Mouse (Mus musculus): ENCODE data around the gene Epsti1. TPM values are rescaled to one million over a fixed set of nuclear protein-coding genes. Genes with fewer than 3 reads are reported as not detected.

Gene Epsti1
- total RNA-seq, 2 experiments from 2014 or later, result 13.4 to 16.6 TPM

DNA sequence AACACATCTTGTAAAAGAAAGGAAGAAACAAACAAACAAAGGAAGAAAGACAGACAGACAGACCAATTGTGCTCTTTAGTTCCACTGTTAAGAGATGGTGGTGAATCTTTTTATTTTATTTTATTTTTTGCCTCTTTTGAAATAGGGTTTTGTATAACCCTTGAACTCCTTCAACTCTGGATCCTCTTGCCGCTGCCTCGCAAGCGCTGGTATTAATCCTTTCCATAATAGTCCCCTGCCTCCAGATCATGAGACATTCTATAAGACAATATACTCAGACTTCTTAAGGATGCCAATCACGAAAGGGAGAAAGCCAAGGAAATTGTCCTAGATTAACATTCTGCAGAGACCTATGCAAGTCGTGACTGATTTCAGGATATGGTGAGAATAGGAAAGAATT lies 11.7 kb downstream of the Epsti1 start:
- ATAC-seq (replicated peaks; ENCODE audit: low FRiP score, poor library complexity, severe bottlenecking), result no peak

DNA sequence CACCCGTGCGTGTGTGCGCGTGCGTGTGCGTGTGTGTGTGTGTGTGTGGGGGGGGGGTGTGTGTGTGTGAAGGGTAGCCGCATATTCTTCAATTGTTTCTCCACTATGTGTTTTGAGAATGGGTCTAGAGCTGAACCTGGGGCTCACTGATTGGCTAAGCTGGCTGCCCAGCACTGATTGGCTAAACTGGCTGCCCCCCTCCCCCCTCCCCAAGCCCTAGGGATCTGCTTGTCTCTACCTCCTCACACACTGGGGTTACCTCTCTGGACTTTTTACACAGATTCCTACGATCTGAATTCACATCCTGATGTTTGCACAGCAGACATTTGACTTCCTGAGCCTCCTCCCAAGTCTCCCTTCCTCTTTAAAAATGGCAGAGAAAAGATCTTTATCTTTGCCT lies 17.6 kb downstream of the Epsti1 start:
- ATAC-seq (replicated peaks; ENCODE audit: low FRiP score, poor library complexity, severe bottlenecking), result no peak

DNA sequence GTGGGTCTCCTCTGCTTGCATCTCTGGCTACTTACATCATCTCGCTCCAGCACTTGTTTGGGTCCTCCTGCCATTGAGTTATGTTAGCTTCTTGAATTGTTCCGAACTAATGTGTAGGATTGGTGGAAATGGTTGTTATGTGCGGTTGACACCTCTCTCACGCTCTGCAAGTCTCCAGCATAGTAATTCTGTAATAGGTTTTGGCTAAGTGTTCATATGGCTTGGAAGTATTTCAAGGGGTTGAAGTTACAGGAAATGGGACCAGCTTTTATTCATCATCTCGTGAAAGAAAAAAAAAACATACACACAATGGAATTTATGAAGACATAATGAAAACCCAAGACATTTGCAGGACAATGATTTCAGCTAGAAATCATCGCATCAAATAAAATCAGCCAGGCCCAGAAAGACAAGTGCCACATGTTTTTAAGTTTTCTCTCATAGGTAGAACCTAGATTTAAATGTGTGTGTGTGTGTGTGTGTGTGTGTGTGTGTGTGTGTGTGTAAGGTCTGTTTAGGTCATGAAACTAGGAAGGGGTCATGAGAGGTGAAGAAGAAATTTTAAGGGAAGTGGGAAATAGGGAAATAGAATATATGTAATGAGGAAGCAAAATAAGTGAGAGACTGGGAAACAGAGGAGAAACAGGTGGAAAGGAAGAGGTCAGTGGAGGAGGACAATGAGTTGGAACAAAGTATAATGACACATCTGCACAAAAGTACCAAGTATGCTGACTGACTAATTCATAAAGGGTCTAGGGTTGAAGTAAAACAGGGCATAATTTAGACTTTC lies 19.2 kb downstream of the Epsti1 start:
- no peak for ATAC-seq (replicated peaks; ENCODE audit: low FRiP score, poor library complexity, severe bottlenecking)

DNA sequence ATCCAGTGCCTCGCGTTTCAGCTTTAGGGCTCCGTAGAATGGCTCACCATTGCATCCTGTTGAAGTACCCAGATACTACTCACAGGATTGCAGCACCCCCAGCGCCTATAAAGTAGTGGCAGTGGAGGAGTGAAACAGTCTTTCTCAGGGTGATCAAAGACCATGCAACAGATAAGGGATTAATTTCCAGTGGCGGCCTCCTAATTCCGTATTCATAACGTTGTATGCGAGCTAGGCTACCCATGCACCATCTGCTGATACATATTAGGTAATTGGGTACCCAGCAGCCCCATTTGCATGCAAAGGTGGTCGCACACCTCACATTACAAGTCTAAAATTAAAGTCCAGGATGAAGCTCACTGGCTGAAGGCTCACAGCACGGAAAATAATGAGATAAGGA lies 21.4 kb downstream of the Epsti1 start:
- ATAC-seq (replicated peaks; ENCODE audit: low FRiP score, poor library complexity, severe bottlenecking), result no peak

GRCm38 (mm10) chr14:77926718-77927117 lies 22.7 kb downstream of the Epsti1 start:
- no peak for ATAC-seq (replicated peaks; ENCODE audit: low FRiP score, poor library complexity, severe bottlenecking)

DNA sequence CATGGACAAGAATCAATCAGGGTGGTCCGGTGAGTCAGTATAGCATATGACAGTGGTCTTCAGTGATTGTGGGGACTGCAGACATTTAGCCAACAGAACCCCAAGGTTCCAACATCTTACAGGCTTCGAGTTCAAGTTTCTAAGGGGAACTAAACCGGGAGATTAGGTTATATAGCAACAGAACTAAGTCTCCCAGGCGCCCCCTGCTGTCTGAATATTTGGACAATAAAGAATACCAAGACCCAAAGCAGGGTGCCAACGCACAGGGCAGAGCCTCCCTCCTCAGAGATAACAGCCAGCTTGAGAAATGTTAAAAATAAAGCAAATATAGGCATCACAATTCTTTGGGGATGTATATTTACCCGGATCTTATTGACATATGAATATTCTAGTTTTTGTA lies 24.0 kb downstream of the Epsti1 start:
- no peak for ATAC-seq (replicated peaks; ENCODE audit: low FRiP score, poor library complexity, severe bottlenecking)

DNA sequence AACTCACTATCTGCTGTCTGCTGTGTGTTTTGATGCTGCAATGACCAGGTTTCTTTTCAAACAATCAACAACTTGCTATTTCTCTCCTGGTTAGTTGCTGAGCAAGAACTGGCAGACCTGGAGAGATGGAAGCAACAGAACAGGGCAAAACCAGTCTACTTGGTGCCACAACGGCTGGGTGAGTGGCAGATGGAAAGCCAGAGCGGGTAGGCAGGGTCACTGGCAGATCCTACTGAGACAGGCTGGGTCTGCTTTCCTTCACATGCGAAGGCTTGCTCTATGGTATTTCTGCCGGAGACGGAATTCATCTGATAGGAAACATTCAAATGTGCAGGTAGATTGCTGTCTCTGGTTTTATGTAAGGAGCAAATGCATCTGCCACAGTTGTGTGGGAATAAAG lies 24.6 kb downstream of the Epsti1 start:
- no peak for ATAC-seq (replicated peaks; ENCODE audit: low FRiP score, poor library complexity, severe bottlenecking)

- no peak for ATAC-seq (replicated peaks; ENCODE audit: low FRiP score, poor library complexity, severe bottlenecking)
Measured at GRCm38 (mm10) chr14:77929139-77929678, 25.2 kb downstream of the Epsti1 start.

- ATAC-seq (replicated peaks; ENCODE audit: low FRiP score, poor library complexity, severe bottlenecking), result no peak
Measured at GRCm38 (mm10) chr14:77932150-77933047, 28.4 kb downstream of the Epsti1 start.

DNA sequence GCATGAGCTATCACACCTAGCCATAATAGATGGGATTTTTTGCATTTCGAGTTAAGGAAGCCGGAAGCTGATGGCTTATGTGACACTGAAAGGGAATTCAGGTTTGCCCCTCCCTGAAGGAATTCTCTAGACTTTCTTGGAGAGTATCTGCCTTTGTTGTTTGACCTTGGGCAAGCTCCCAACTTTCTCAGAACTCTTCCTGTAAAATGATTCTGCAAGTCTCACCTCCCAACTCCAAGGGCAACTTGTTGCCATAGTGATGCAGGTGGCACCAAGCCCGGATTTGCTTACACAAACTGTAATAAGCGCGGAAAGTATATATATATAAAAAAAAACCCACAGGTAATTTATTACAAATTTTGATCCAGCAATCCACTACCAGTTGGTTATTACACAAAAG lies 29.2 kb downstream of the Epsti1 start:
- ATAC-seq (replicated peaks; ENCODE audit: low FRiP score, poor library complexity, severe bottlenecking), result no peak

- no peak for ATAC-seq (replicated peaks; ENCODE audit: low FRiP score, poor library complexity, severe bottlenecking)
Measured at GRCm38 (mm10) chr14:77934431-77934830, 30.4 kb downstream of the Epsti1 start.

DNA sequence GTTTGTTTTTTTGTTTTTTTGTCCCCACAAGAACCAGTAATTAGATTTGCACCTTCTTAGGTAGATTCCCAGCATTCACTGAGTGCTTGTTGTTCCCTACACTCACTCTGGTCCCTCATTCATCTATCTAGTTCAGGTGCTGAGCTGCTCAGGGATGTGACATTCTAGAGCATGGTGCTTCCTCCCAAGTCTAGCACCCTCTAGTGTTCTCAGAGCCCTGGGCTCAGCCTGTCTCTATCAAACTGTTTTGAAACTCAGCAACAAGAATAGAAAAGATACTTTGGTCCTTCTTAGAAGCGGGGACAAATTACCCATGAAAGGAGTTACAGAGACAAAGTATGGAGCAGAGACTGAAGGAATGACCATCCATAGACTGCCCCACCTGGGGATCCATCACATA lies 37.1 kb downstream of the Epsti1 start:
- ATAC-seq (replicated peaks; ENCODE audit: low FRiP score, poor library complexity, severe bottlenecking), result no peak

- ATAC-seq (replicated peaks; ENCODE audit: low FRiP score, poor library complexity, severe bottlenecking), result no peak
Measured at GRCm38 (mm10) chr14:77942235-77942634, 38.2 kb downstream of the Epsti1 start.

DNA sequence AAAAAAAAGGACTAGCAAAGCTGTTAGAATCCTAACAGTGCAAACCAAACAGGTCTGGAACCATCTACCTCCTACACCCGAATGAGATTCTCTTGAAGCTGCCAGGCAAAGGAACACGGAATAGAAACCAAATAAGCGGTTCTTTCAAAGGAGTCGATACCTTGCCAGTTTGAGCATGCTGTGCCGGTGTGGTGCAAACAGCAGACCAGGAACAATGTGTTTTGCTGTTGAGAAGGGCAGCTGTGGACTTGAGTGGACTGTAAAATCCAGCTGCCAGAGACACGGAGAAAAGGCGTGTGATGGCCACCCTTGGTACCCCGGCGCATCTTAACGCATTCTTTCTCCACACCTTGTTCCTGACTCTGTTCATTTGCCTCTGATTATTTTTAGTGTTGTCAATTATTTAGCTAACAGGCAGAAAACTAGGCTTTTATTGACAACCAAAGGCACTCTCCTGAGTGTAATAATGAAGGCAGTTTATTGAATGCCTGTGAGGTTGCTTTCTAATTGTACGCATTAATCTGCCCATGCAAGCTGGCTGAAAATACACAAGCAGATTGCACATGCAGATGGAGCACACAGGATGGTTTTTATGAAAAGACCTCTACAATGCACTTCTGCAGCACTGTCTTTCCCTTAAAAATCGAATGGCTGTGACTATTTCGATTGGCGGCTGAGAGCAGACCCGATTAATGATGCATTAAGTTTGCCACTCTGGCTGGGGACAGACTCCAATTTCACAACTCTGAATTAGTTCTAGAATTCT lies 38.9 kb downstream of the Epsti1 start:
- no peak for ATAC-seq (replicated peaks; ENCODE audit: low FRiP score, poor library complexity, severe bottlenecking)

DNA sequence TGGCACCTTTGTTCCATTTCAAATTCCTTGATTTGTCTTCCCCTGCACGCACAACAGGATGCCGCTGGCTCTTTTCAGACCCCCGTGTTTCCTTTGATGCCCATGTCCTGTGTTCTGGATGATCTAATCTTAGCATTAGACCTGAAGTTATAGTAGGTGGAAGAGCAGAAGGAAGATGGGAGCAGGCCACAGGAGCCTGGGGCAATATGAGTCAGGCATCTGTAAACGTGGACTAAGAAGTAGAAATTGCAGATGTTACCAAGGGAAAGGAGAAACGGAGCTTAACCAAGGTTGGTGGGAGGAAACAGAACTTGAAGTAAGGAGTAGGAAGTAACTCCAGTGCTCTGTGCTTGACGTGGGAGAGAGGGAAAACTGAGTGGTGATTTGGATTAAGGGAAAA lies 57.7 kb downstream of the Epsti1 start:
- ATAC-seq (replicated peaks; ENCODE audit: low FRiP score, poor library complexity, severe bottlenecking), result no peak

DNA sequence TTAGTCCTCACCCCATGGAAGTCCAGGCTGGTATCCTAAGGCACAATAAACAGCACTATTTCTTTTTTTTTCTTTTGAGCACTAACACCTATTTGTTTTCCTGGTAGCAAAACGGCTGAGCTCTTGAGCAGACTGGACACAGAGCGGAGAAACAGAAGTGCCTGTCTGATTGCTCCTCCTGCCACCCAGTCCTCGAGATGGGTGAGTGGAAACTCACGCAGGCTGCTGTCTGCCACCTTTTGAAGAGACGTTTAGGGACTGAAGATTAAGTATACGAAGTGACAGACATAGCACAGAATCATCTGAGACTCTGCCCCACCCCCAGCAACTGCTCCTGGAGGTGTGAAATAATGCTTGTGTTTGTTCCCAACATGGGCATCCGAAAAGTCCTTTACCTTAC lies 59.5 kb downstream of the Epsti1 start:
- no peak for ATAC-seq (replicated peaks; ENCODE audit: low FRiP score, poor library complexity, severe bottlenecking)

- no peak for ATAC-seq (replicated peaks; ENCODE audit: low FRiP score, poor library complexity, severe bottlenecking)
Measured at GRCm38 (mm10) chr14:77971355-77971754, 67.3 kb downstream of the Epsti1 start.

DNA sequence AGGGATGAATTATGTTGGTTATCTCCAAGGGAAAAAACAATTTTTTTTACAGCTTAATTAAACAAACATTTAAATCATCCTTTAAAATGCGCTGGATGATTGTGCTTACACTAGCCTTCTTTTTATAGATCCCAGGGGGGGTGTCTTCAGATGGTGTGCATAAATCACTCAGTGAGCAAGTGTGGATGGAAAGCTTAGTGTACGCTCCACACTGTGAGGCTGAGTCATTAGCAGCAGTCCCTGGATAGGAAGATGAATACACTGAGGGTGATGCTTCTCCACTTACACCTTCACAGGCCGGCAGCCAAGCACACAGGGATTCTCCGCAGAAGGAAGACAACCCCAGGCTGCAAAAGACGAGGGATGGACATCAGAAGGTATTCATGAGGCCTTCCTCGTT lies 70.2 kb downstream of the Epsti1 start:
- ATAC-seq (replicated peaks; ENCODE audit: low FRiP score, poor library complexity, severe bottlenecking), result no peak

DNA sequence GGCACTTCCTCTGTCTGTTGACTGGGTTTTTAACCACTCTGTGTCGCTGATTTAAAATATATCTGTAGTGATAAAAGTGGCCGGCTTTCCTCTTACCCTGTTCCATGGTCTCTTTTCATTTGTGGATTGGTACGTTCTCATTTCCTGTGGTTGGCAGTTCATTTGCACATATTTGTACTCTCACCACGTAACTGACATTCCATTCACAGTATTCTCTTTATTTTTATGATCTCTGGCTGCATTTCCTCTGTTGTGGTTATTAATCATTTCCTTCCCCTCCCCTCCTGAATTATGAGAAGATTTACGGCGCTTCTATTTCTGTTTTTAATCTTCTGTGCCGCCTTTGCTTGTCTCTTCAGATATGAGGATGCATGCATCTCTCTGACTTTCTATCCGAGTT lies 71.7 kb downstream of the Epsti1 start:
- no peak for ATAC-seq (replicated peaks; ENCODE audit: low FRiP score, poor library complexity, severe bottlenecking)

- no peak for ATAC-seq (replicated peaks; ENCODE audit: low FRiP score, poor library complexity, severe bottlenecking)
Measured at GRCm38 (mm10) chr14:77981516-77981915, 77.5 kb downstream of the Epsti1 start.

All from erythroid progenitor cell, adult 5-6 weeks (primary cell).